Mouse (Mus musculus) embryonic facial prominence, embryonic 11.5 days (tissue): ENCODE measurements around the gene Fgfr2. TPM values are rescaled to one million over a fixed set of nuclear protein-coding genes. Genes with fewer than 3 reads are reported as not detected.

Experiments
- ATAC-seq: fragments of 200-750 bp; cut with Nextera tagmentation; replicated peaks from 2 replicates; pipeline ENCODE4 v1.8.0; 2017; ENCODE audit warnings: low read depth; ENCODE audit not compliant: insufficient number of reproducible peaks, low FRiP score, low TSS enrichment
- DNase-seq: peaks from one replicate; pipeline ENCODE4 v3.0.0-alpha.2; 2015; ENCODE audit warnings: low spot score
- H3K27ac ChIP-seq: fragments of 300-500 bp; sonication (generic); replicated peaks from 2 replicates; pipeline ENCODE4 v1.5.1; 2014; ENCODE audit warnings: mild to moderate bottlenecking, low read depth, low read length, control low read depth
- H3K27me3 ChIP-seq: fragments of 300-500 bp; sonication (generic); 2 replicates; pipeline ENCODE4 v1.6.1; 2014; ENCODE audit warnings: mild to moderate bottlenecking, low read length, moderate library complexity, mixed read lengths; ENCODE audit not compliant: control insufficient read depth, insufficient read depth
- H3K36me3 ChIP-seq: fragments of 300-500 bp; sonication (generic); replicated peaks from 2 replicates; pipeline ENCODE4 v1.6.1; 2014; ENCODE audit warnings: low read depth, mild to moderate bottlenecking, low read length, moderate library complexity, mixed read lengths; ENCODE audit not compliant: control insufficient read depth, insufficient read depth
- H3K4me1 ChIP-seq: fragments of 300-500 bp; sonication (generic); 2 replicates; pipeline ENCODE4 v1.6.1; 2014; ENCODE audit warnings: low read length, mixed read lengths; ENCODE audit not compliant: control insufficient read depth, insufficient read depth
- H3K4me2 ChIP-seq: fragments of 300-500 bp; sonication (generic); 2 replicates; pipeline ENCODE4 v1.6.1; 2014; ENCODE audit warnings: low read depth, mild to moderate bottlenecking, control low read depth, low read length, moderate library complexity
- H3K4me3 ChIP-seq: fragments of 300-500 bp; sonication (generic); 2 replicates; pipeline ENCODE4 v1.5.1; 2014; ENCODE audit warnings: low read depth, low read length, control low read depth
- H3K9ac ChIP-seq: fragments of 300-500 bp; sonication (generic); replicated peaks from 2 replicates; pipeline ENCODE4 v1.6.1; 2014; ENCODE audit warnings: mild to moderate bottlenecking, control low read depth, low read length
- H3K9me3 ChIP-seq: fragments of 300-500 bp; sonication (generic); replicated peaks from 2 replicates; pipeline ENCODE4 v1.6.1; 2016; ENCODE audit warnings: mild to moderate bottlenecking, low read length, inconsistent platforms, mixed read lengths; ENCODE audit not compliant: control insufficient read depth
- WGBS: fragments of 180-500 bp; shearing (Covaris S2); extraction: QIAGEN DNeasy Blood & Tissue Kit; methylation state at CpG from one replicate; pipeline ENCODE4 v1.1.7; 2014; 5-methylcytosine and 5-hydroxymethylcytosine counted together
- polyA plus RNA-seq: library from polyadenylated mRNA; unstranded; fragments of >200 nt; fragmentation: Nextera tagmentation; extraction: Ambion mirVana; gene quantifications from 2 replicates; pipeline ENCODE4 v1.2.1, GENCODE M21; 2014

Fgfr2 gene
- polyA plus RNA-seq, 1 experiment from 2014 or later: 75.6 TPM

- H3K36me3 ChIP-seq: no peaks in the 10 kb centered on the region
- WGBS: 74% methylated on average over 9 of the region's 9 CpGs
- no peak overlapping the region for H3K27ac ChIP-seq
- no peaks in the 10 kb centered on the region for H3K4me1 ChIP-seq
- peak overlapping the region; percentile 72 for H3K4me3 ChIP-seq
- peak overlapping the region; percentile 62 for H3K4me2 ChIP-seq
- ATAC-seq (no peak), DNase-seq (peak; percentile 3)
- H3K9ac ChIP-seq: no peak overlapping the region
- H3K9me3 ChIP-seq: no peaks in the 10 kb centered on the region
- H3K27me3 ChIP-seq: no peaks in the 10 kb centered on the region
Measured at GRCm38 (mm10) chr7:131371880-131372651, 1751.1 kb downstream of the Fgfr2 start.

DNA sequence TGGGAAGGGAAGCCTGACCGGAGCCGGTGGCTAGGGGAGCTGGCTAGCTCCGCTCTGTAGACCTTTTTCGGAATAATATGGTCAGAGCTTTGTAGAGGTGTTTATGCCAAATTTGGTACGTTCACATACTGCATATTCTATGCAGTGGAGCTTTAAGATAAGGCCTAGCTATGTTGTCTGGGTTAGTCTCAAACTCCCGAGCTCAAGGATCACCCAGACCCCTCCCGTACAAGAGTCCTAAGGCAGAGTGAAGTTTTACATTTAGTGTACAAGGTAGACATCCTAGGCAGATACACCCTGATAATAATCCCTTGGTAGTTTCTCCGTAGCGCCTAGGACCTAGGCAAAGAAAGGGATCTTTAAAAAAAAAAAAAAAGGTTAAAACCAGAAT, 1751.7 kb downstream of the Fgfr2 start:
- WGBS: 14% methylated on average over 9 of the region's 9 CpGs
- ATAC-seq: no peak
- H3K36me3 ChIP-seq: no peaks in the 10 kb centered on the region

GRCm38 (mm10) chr7:131370648-131371469, 1752.3 kb downstream of the Fgfr2 start, which contains the start of gene Pstk:
Gene Pstk (plus strand): TSS chr7:131371141.
- no peaks in the 10 kb centered on the region for H3K9me3 ChIP-seq
- WGBS: 5% methylated on average over 47 of the region's 47 CpGs
- peak within 1 kb of the TSS; percentile 95 for H3K9ac ChIP-seq
- peak within 1 kb of the TSS; percentile 72 for H3K4me3 ChIP-seq
- H3K4me2 ChIP-seq: peak within 1 kb of the TSS; percentile 62
- H3K36me3 ChIP-seq: no peaks in the 10 kb centered on the region
- DNase-seq: peak; percentile 93
- H3K27ac ChIP-seq: peak within 1 kb of the TSS; percentile 89
- peak; percentile 93 for ATAC-seq
- H3K27me3 ChIP-seq: no peaks in the 10 kb centered on the region
- no peaks in the 10 kb centered on the region for H3K4me1 ChIP-seq

More for the DNA sequence above, 1751.7 kb downstream of the Fgfr2 start:
- H3K27ac ChIP-seq: peak overlapping the region; percentile 89
- peak overlapping the region; percentile 62 for H3K4me2 ChIP-seq
- H3K9me3 ChIP-seq: no peaks in the 10 kb centered on the region
- no peaks in the 10 kb centered on the region for H3K4me1 ChIP-seq
- H3K27me3 ChIP-seq: no peaks in the 10 kb centered on the region
- no peak for DNase-seq
- peak overlapping the region; percentile 72 for H3K4me3 ChIP-seq
- peak overlapping the region; percentile 95 for H3K9ac ChIP-seq

GRCm38 (mm10) chr7:131364131-131364530, 1759.0 kb downstream of the Fgfr2 start:
- Histone ChIP-seq H3K27ac (no peak overlapping the region), H3K9ac (no peak overlapping the region), H3K4me1 (no peaks in the 10 kb centered on the region), H3K4me2 (no peak overlapping the region), H3K27me3 (no peaks in the 10 kb centered on the region), H3K4me3 (no peak overlapping the region), H3K9me3 (no peaks in the 10 kb centered on the region), H3K36me3 (no peaks in the 10 kb centered on the region)
- DNase-seq (no peak), ATAC-seq (no peak)
- WGBS: 92% methylated on average over 8 of the region's 8 CpGs

DNA sequence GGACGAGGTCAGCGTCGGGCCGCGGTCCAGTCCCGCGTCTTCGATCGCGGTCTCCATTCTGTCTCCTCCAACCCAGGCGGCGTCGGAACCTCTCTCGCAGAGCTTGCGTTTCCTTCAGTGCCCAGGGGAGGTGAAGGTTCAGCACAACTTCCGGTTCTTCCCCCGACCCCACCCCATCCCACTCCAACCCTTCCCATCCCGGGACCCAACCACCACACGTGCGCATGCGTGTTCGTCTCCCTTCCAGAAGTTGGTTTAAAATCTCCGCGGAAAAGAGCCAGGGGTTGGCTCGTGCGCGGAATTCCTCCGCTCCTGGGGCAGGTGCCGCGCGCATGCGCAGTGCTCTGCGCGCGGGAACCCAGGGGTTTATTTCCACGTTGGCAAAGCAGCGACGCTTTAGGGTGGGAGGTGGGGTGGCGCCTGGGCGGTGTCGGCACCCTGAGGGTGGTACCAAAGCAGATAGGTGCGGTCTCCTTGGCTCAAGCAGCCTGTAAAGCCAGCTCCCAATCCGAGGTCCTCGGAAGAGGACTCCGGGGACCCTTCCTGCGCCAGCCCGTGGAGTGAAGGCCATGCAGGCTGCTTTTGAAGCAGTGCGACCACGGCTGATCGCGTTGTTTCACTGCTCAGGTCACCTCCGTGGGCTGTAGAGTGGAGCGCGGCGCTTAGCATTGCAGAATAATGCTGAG, 1760.4 kb downstream of the Fgfr2 start, which contains the start of gene 2310057M21Rik:
Gene 2310057M21Rik, minus strand, starts transcription at position 145 of the 686 bp plus-strand sequence.
- WGBS: under 1% methylated on average over 55 of the region's 55 CpGs
- H3K4me3 ChIP-seq: peak within 1 kb of the TSS; percentile 74
- no peaks in the 10 kb centered on the region for H3K9me3 ChIP-seq
- H3K36me3 ChIP-seq: peaks cover 2% of the 10 kb centered on the region; the same call in 1 of the 2 replicates
- H3K27ac ChIP-seq: peak within 1 kb of the TSS; percentile 78
- peak; percentile 99 for DNase-seq
- peak; percentile 97 for ATAC-seq
- peak within 1 kb of the TSS; percentile 87 for H3K4me2 ChIP-seq
- H3K27me3 ChIP-seq: no peaks in the 10 kb centered on the region
- H3K4me1 ChIP-seq: no peaks in the 10 kb centered on the region
- H3K9ac ChIP-seq: peak within 1 kb of the TSS; percentile 82

- Histone ChIP-seq H3K36me3 (peaks cover 2% of the 10 kb centered on the region; the same call in 1 of the 2 replicates), H3K4me3 (peak overlapping the region; percentile 74), H3K9ac (peak overlapping the region; percentile 82), H3K27me3 (no peaks in the 10 kb centered on the region), H3K4me1 (no peaks in the 10 kb centered on the region), H3K27ac (peak overlapping the region; percentile 77), H3K4me2 (peak overlapping the region; percentile 59), H3K9me3 (no peaks in the 10 kb centered on the region)
- peak; percentile 84 for ATAC-seq
- under 1% methylated on average over 29 of the region's 35 CpGs for WGBS
- DNase-seq: no peak
Measured at GRCm38 (mm10) chr7:131362269-131362614, 1760.9 kb downstream of the Fgfr2 start.

- H3K4me2 ChIP-seq: no peak overlapping the region
- no peak overlapping the region for H3K27ac ChIP-seq
- H3K27me3 ChIP-seq: no peaks in the 10 kb centered on the region
- H3K4me3 ChIP-seq: no peak overlapping the region
- no peaks in the 10 kb centered on the region for H3K4me1 ChIP-seq
- H3K36me3 ChIP-seq: peaks cover 2% of the 10 kb centered on the region
- 97% methylated on average over 13 of the region's 13 CpGs for WGBS
- H3K9ac ChIP-seq: no peak overlapping the region
- DNase-seq (no peak), ATAC-seq (no peak)
- H3K9me3 ChIP-seq: no peaks in the 10 kb centered on the region
Measured at GRCm38 (mm10) chr7:131356105-131356504, 1767.0 kb downstream of the Fgfr2 start.
